Mouse (Mus musculus) T-helper 1 cell (primary cell): ENCODE data around the gene Btbd9.

ENCODE experiments used
- in situ Hi-C: fragments of 300-600 bp; cut with MboI, MseI; formaldehyde crosslinking; loops from one replicate; pipeline ENCODE4 v1.15.1; 2025; ENCODE audit warnings: high pct_unique_total_duplicates

Gene Btbd9

DNA sequence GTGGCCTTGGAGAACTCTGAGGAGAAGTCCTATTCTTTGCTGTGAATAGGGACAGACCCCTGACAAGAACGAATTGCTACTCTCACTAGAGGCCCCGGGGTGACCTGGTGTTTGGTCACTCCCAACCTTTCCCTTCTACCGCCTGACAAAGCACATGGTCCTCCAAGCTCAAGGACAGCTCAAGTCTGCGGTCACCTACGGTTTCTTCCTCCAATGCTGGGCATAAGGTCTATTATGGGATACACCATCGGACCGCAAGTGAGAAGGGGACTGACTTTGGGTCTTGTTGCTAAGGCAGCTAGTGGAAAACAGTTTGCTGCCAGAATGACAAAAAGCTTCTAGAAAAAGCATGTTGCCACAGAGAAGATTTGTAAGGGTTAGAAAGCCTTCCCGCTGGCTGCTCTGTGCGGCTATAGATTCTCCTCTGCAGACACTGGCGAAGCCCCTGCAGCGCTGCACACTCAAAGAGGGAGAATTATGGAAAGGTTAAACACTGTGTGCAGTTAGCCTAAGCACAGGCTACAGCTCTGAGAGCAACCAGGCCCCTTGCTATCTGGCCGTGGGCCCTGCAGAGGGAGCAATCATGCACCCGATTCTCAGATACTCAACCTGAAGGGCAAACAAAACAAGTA is 235.7 kb downstream of the Btbd9 start:
- in situ Hi-C loops = no loop called here

DNA sequence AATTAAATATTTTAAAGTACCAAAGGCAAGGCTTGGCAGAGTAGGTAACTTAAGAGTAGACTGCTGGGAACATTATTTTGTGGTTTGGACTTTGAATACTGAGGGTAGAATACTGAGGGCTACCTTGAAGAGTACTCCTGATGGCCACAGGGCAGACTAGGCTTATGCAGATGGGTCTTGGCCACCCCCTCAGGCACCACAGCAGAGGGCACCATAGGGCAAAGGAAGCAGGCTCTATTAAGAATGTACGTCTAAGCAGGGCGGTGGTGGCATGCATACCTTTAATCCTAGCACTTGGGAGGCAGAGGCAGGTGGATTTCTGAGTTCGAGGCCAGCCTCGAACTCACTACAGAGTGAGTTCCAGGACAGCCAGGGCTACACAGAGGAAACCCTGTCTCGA is 237.0 kb downstream of the Btbd9 start:
- in situ Hi-C loops = loop anchor here (10.0 kb wide), 1 partner anchor 1215 kb away; no protein-coding TSS in a partner anchor

DNA sequence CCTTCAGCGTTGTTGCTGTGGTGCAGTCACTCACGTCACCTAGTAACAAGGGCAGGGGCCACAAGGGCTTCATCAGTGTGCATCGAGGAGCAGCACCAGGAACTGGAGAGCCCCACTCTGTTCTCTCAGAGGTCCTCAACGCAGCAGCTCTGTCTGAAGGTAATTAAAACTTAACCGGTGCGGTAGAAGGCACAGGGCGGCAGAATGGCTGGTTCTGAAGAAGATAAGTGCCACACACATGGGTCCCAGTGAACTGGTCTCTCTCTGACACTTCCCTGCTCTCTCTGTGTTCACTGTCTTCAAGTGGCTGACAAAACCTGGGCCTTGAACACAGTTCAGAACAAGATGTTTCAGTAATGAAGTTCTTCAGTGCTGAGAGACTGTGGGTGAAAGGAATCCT is 239.5 kb downstream of the Btbd9 start:
- in situ Hi-C loops = loop anchor here (10.0 kb wide), 1 partner anchor 1212 kb away; no protein-coding TSS in a partner anchor

- in situ Hi-C loops = loop anchor here (10.0 kb wide), 1 partner anchor 1211 kb away; no protein-coding TSS in a partner anchor
These were observed 240.0 kb downstream of the Btbd9 start for GRCm38 (mm10) chr17:30336280-30336679.

GRCm38 (mm10) chr17:30335746-30336145 is 240.5 kb downstream of the Btbd9 start:
- in situ Hi-C loops = loop anchor here (10.0 kb wide), 1 partner anchor 1211 kb away; no protein-coding TSS in a partner anchor

GRCm38 (mm10) chr17:30334257-30334656 is 242.0 kb downstream of the Btbd9 start:
- in situ Hi-C loops = loop anchor here (10.0 kb wide), 1 partner anchor 1209 kb away; no protein-coding TSS in a partner anchor

DNA sequence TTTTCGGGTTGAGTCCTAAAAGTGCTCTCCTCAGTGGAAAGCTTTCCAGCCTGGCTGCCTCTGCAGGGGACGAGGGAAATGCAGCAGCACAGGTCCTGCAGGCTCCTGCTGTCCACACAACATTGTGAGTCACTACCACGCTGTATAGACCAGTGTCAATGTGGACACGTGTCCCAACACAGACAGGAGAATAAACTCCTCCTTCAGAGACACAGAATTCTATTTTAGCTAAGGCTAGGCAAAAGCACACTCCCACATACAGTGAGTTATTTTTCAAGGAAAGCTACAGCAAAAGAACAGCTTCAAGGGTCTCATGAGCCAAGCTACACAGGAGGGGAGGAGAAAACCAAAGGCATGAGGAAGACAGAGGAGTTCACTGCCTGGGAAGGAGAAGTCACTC is 243.2 kb downstream of the Btbd9 start:
- in situ Hi-C loops = loop anchor here (10.0 kb wide), 1 partner anchor 1208 kb away; no protein-coding TSS in a partner anchor

DNA sequence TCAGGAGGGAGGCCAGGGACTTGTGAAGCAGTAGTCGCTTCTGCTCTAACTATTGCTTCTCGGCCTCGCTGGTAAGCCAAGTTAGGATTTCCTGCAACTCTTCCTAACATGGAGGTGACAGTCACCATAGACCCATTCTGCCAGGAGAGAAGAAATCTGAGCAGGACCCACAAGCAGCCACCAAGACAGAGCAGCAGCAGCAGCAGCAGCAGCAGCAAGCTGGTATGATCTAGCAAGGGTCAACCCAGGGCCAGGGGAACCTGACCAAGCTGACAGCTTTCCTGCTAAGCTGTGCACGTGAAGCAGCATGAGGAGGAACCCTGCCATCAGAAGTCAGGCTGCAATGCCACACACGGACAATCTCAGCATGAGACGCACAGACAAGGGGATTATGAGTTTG is 244.9 kb downstream of the Btbd9 start:
- in situ Hi-C loops = loop anchor here (10.0 kb wide), 1 partner anchor 1207 kb away; no protein-coding TSS in a partner anchor

DNA sequence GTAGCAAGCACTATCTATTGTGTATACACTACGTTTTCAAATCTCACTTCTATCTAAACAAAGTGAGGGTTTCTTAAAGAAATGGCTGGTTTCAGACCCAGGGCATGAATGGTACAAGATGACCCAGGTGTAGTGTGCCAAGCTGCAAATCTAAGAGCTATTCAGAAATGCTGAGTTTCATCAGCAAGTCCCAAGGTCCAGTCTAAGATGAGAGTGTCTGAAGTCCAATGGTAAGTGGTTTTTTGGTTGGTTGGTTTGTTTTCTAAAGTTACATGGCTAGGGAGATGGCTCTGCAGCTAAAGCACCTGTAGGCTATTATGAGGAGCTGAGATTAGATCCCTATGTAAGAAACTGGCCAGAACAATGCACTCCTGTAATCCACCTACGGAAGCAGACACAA is 246.8 kb downstream of the Btbd9 start:
- in situ Hi-C loops = no loop called here

- in situ Hi-C loops = no loop called here
These were observed 247.4 kb downstream of the Btbd9 start for GRCm38 (mm10) chr17:30328924-30329323.

DNA sequence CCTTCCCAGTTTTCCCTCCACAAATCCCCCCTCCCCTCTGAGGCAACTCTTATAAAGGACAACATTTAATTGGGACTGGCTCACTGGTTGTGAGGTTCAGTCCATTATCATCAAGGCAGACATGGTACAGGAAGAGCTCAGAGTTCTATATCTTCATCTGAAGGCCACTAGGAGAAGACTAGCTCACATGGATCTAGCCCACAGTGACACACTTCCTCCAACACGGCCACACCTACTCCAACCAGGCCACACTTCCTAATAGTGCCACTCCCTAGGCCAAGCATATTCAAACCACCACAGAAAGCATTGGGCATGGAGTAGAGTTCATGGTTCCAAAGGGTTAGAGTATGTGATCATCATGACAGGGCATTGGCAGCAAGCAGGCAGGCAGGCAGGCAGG is 249.4 kb downstream of the Btbd9 start:
- in situ Hi-C loops = no loop called here

- in situ Hi-C loops = no loop called here
These were observed 256.0 kb downstream of the Btbd9 start for GRCm38 (mm10) chr17:30320301-30320700.

GRCm38 (mm10) chr17:30312688-30313087 is 263.6 kb downstream of the Btbd9 start:
- in situ Hi-C loops = no loop called here

DNA sequence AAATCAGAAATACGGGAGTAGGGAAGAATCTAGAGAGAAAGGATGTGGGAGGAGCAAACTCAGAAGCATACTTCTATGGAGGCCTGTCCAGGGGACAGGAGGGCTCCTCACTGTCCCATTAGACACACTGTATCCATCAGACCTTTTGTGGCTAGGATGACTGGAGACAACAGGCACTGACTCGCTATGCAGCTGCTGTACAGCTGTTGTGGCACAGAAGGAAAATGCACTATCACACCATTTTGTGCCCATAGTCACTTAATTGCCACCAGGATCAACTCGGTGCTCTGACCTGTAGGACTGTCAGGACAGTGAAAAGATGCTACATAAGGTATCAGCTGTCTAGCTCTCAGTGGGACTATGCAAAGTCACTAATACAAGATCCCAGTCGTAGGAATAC is 266.7 kb downstream of the Btbd9 start:
- in situ Hi-C loops = no loop called here

DNA sequence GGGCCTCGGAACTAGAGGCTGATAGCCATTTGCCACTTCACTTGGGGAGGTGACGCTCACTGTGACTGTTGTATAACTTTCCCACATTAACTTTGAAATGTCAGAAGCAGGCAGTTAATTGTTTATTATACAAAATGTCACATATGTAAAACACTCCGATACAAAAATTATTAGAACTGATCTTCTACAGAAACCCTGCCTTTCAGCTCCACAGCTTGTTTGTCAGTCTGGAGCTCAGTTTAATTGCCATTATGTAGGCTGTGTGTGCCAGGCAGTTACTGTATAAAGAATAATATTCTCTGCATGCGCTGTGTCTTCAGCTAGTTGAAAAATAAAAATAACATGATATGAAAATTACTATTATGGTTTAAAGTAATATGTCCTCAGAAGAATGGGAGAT is 267.4 kb downstream of the Btbd9 start:
- in situ Hi-C loops = no loop called here

- in situ Hi-C loops = no loop called here
These were observed 268.0 kb downstream of the Btbd9 start for GRCm38 (mm10) chr17:30308317-30308716.

DNA sequence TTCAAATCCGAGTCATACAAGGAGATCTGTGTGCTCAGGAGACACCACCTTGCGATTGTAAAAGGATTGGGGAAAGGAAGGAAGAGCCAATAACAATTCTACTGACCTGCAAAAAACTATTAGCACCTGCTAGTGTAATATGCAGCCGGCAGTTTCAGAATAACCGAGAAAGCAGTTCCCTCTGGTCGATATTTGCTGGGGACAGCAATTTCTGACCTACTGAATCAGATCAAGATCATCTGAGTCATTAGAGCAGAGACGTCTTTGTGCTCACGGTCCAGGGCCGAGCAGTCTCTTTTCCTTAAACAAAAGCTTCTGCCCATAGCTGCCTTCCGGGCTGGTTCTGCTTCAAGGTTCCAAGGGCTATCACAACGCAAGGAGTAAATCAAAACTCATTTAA is 269.1 kb downstream of the Btbd9 start:
- in situ Hi-C loops = no loop called here

DNA sequence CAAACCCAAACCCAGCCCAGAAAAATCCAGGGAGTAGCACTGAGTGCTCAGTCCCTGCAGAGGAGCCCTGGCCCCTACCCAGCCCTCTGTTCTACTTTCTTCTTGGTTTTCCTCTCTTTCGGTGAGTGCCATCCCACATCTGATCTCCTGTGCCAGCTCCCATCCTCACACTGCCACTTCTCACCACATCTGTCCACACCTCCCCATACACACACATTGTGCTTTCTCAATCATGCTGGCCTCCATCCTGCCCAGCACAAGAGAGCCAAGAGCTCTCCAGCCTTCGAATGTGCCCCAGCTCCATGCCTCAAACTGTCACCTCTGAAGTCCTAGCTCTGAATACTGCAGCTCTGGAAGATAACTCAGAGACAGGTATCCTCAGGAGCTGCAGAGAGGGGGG is 271.5 kb downstream of the Btbd9 start:
- in situ Hi-C loops = no loop called here

DNA sequence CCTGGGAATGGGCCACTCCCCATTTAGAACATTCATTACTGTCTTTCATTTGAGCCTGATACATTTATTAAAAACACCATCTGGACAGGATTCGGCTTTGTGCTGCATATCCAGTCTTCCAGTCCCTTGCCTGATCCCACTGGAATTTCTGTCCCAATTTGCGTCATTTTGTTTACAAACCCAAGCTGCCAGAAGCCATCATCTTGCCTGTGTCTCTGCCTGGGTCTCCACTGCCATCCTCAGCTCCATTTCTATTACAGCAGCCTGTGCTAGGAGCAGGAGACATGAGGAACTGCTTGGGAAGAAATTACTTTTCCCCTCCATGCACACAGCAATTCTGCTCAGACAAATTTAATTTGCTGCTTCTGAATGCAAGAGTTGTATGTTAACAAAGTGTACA is 274.9 kb downstream of the Btbd9 start:
- in situ Hi-C loops = no loop called here

GRCm38 (mm10) chr17:30297432-30297831 is 278.9 kb downstream of the Btbd9 start:
- in situ Hi-C loops = no loop called here

- in situ Hi-C loops = no loop called here
These were observed 280.2 kb downstream of the Btbd9 start for GRCm38 (mm10) chr17:30296069-30296468.

- in situ Hi-C loops = no loop called here
These were observed 283.6 kb downstream of the Btbd9 start for GRCm38 (mm10) chr17:30292666-30293065.

DNA sequence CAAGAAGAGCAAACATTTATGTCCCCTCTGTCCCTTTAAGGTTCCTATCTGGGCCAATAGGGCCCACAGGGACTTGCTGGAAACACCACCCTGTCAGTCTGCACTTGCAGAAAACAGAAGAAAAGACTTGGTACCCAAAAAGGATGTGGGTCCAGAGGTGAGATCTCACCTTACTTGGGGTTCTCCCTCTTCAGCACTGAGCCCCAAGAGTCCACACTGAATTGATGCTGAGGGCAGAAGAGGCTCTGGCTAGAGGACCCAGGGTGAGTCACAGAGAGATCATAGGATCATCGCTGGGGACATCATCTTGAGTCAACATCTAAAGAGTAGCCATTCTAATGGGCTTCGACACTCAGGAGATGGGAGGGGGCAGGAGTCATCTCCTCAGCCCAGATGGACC is 290.6 kb downstream of the Btbd9 start:
- in situ Hi-C loops = no loop called here
